Mouse (Mus musculus) stomach, embryonic 15.5 days (tissue): ENCODE measurements around the gene Defb6. TPM values are rescaled to one million over a fixed set of nuclear protein-coding genes. Genes with fewer than 3 reads are reported as not detected.

Experiments used
- ATAC-seq: fragments of 200-750 bp; cut with Nextera tagmentation; 2 replicates; pipeline ENCODE4 v1.8.0; 2017; ENCODE audit warnings: low read depth, moderate number of reproducible peaks, moderate TSS enrichment; ENCODE audit not compliant: insufficient read depth, low FRiP score
- H3K27ac ChIP-seq: fragments of 300-500 bp; sonication (generic); 2 replicates; pipeline ENCODE4 v1.5.1; 2015; ENCODE audit warnings: mild to moderate bottlenecking, inconsistent platforms
- H3K27me3 ChIP-seq: fragments of 300-500 bp; sonication (generic); replicated peaks from 2 replicates; pipeline ENCODE4 v1.6.1; 2015; ENCODE audit warnings: inconsistent platforms
- H3K36me3 ChIP-seq: fragments of 300-500 bp; sonication (generic); 2 replicates; pipeline ENCODE4 v1.6.1; 2015; ENCODE audit warnings: inconsistent platforms
- H3K4me1 ChIP-seq: fragments of 300-500 bp; sonication (generic); 2 replicates; pipeline ENCODE4 v1.6.1; 2015; ENCODE audit warnings: inconsistent platforms
- H3K4me2 ChIP-seq: fragments of 300-500 bp; sonication (generic); 2 replicates; pipeline ENCODE4 v1.6.1; 2015; ENCODE audit warnings: mild to moderate bottlenecking, inconsistent platforms
- H3K4me3 ChIP-seq: fragments of 300-500 bp; sonication (generic); replicated peaks from 2 replicates; pipeline ENCODE4 v1.5.1; 2015; ENCODE audit warnings: inconsistent platforms
- H3K9ac ChIP-seq: fragments of 300-500 bp; sonication (generic); 2 replicates; pipeline ENCODE4 v1.6.1; 2015; ENCODE audit warnings: inconsistent platforms
- H3K9me3 ChIP-seq: fragments of 300-500 bp; sonication (generic); 2 replicates; pipeline ENCODE4 v1.6.1; 2016; ENCODE audit warnings: inconsistent platforms
- WGBS: fragments of 180-500 bp; shearing (Covaris S2); methylation state at CpG from one replicate; pipeline ENCODE4 v1.1.7; 2015; 5-methylcytosine and 5-hydroxymethylcytosine counted together
- polyA plus RNA-seq: library from polyadenylated mRNA; unstranded; fragments of >200 nt; fragmentation: Nextera tagmentation; extraction: Ambion mirVana; gene quantifications from 2 replicates; pipeline ENCODE4 v1.2.1, GENCODE M21; 2015

Gene Defb6
- polyA plus RNA-seq, result not detected in 2 replicates

DNA sequence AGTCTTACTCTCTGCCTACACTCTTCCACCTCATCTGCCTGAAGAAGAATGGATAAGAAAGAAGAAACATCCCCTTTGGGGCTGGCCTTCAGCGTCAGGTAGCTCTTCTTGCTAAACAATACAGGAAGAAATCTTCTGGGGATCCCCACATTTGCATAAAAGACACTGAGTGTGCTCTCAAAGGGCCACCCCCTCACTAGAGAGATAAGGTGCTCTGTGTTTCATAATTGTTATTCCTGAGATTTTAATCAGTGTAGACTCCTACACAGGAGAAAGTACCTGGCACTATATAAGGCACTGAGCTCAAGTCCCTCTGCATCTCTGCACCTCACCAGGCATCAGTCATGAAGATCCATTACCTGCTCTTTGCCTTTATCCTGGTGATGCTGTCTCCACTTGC lies at the start of gene Defb6:
Gene Defb6 (plus strand): TSS at position 318 of the 400 bp plus-strand sequence.
- WGBS, result 64% methylated on average over 1 of the region's 1 CpGs

DNA sequence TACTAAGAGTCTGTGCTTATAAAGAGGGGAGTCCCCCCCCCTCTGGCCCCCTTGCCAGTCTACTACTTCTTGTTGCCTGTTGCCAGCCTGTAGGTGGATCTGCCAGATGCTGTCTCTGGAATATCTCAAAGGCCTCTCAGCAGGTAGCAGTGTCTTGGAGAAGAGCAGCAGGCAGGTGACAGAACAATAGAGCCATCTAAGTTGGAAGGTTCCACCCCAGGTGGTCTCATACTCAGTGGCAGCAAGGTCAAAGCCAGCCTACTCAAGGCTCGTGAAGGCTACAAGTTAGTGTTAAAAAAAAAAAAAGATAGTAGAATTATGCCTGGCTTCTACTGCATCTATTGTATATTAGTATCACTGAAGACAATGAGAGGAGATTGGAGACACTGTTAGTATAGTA lies 12.8 kb downstream of the Defb6 start:
- ATAC-seq, result no peak
- no peaks in the 10 kb centered on the region for H3K27me3 ChIP-seq
- H3K36me3 ChIP-seq, result no peaks in the 10 kb centered on the region
- no peak overlapping the region for H3K9ac ChIP-seq
- no peaks in the 10 kb centered on the region for H3K9me3 ChIP-seq
- 75% methylated on average over 1 of the region's 1 CpGs for WGBS
- no peaks in the 10 kb centered on the region for H3K4me1 ChIP-seq
- no peak overlapping the region for H3K4me3 ChIP-seq
- no peak overlapping the region for H3K27ac ChIP-seq
- no peak overlapping the region for H3K4me2 ChIP-seq

More for the DNA sequence above, at the start of gene Defb6:
- no peak within 1 kb of the TSS for H3K9ac ChIP-seq
- no peaks in the 10 kb centered on the region for H3K4me1 ChIP-seq
- no peaks in the 10 kb centered on the region for H3K27me3 ChIP-seq
- H3K4me3 ChIP-seq, result no peak within 1 kb of the TSS
- no peak for ATAC-seq
- H3K36me3 ChIP-seq, result no peaks in the 10 kb centered on the region
- no peaks in the 10 kb centered on the region for H3K9me3 ChIP-seq
- H3K27ac ChIP-seq, result no peak within 1 kb of the TSS
- H3K4me2 ChIP-seq, result no peak within 1 kb of the TSS

DNA sequence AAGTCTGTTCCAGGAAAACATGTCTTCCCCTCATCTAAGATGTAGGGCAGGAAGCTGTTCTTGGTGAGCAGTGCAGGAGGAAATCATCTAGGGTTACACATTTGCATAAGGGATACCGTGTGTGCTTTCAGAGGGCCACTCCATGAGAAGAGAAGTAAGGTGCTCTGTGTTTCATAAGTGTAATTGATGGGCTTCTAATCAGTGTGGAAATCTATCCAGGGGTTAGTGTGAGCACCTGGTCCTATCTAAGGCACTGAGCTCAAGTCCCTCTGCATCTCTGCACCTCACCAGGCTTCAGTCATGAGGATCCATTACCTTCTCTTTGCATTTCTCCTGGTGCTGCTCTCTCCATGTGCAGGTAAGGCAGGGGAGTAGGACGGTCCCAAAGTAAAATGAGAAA lies 14.3 kb downstream of the Defb6 start, which contains the start of gene Defb46:
Gene Defb46 (plus strand): TSS at position 301 of the 400 bp plus-strand sequence.
- no peak for ATAC-seq
- 78% methylated on average over 2 of the region's 2 CpGs for WGBS

DNA sequence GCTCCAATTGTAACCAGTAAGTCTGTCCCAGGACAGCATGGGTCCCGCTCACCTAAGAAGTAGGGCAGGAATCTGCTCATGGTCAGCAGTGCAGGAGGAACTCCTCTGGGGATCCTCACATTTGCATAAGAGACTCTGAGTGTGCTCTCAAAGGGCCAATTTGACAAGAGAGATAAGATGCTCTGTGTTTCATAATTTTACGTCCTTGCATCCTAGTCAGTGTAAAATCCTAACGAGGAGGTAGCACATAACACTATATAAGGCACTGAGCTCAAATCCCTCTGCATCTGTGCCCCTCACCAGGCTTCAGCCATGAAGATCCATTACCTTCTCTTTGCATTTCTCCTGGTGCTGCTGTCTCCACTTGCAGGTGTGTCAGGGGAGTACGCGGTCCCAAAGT lies 22.0 kb downstream of the Defb6 start, which contains the start of gene Defb5:
Gene Defb5 (plus strand): TSS at position 301 of the 400 bp plus-strand sequence.
- Histone ChIP-seq H3K9me3 (no peaks in the 10 kb centered on the region), H3K36me3 (no peaks in the 10 kb centered on the region), H3K9ac (no peak within 1 kb of the TSS), H3K27me3 (no peaks in the 10 kb centered on the region), H3K27ac (no peak within 1 kb of the TSS), H3K4me2 (no peak within 1 kb of the TSS), H3K4me3 (no peak within 1 kb of the TSS), H3K4me1 (no peaks in the 10 kb centered on the region)
- 89% methylated on average over 5 of the region's 5 CpGs for WGBS
- ATAC-seq, result no peak

More for the DNA sequence above, 14.3 kb downstream of the Defb6 start, which contains the start of gene Defb46:
- no peaks in the 10 kb centered on the region for H3K36me3 ChIP-seq
- no peak within 1 kb of the TSS for H3K9ac ChIP-seq
- no peaks in the 10 kb centered on the region for H3K4me1 ChIP-seq
- no peaks in the 10 kb centered on the region for H3K9me3 ChIP-seq
- H3K4me3 ChIP-seq, result no peak within 1 kb of the TSS
- no peak within 1 kb of the TSS for H3K4me2 ChIP-seq
- H3K27ac ChIP-seq, result no peak within 1 kb of the TSS
- H3K27me3 ChIP-seq, result no peaks in the 10 kb centered on the region

DNA sequence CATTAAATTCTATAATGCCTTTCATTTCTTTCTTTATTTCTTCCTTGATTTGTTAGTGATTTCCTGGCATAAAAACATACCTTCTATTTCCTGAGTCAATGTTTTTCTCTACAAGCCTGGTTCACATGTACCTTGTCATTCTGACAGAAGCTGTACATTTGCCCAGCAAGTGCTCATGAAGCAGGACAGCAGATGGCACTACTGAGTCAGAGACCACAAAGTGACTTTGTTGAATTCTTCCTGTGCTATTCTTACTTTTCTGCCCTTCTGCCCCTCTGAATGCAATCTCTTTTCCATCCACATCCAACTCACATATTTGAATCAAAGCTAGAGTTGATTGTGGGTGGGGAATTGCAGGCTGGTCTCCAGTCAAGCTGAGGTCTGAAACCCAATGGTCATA lies 32.9 kb downstream of the Defb6 start:
- Histone ChIP-seq H3K9me3 (no peaks in the 10 kb centered on the region), H3K9ac (no peak overlapping the region), H3K4me2 (no peak overlapping the region), H3K4me3 (no peak overlapping the region), H3K36me3 (no peaks in the 10 kb centered on the region), H3K27ac (no peak overlapping the region), H3K4me1 (no peaks in the 10 kb centered on the region), H3K27me3 (no peaks in the 10 kb centered on the region)
- no peak for ATAC-seq

DNA sequence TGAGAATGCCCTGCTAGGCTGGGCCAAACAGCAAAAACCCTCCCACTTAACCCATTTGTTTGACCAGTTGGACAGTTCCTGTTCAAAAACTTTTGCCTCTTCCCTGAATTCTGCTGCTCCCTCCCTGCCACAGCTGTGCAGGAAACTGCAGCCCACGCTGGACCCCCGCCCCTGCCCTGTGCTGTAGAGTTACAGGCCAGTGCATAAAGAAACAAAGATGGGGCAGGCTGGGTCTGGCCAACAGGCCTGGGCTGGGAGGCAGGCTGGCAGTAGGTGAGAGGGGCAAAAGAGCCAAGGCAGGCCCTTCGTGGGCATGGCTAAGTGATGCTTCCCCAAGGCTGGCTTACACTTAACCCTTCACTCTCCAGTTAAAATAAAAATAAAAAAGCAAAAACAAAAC lies 34.4 kb downstream of the Defb6 start:
- no peak overlapping the region for H3K27ac ChIP-seq
- no peaks in the 10 kb centered on the region for H3K9me3 ChIP-seq
- no peak overlapping the region for H3K4me3 ChIP-seq
- no peak overlapping the region for H3K4me2 ChIP-seq
- ATAC-seq, result no peak
- no peaks in the 10 kb centered on the region for H3K4me1 ChIP-seq
- no peaks in the 10 kb centered on the region for H3K27me3 ChIP-seq
- no peaks in the 10 kb centered on the region for H3K36me3 ChIP-seq
- H3K9ac ChIP-seq, result no peak overlapping the region
- WGBS, result 43% methylated on average over 3 of the region's 3 CpGs

Other genes with a start within 250 kb of the Defb6 start
- not detected in 2 replicates for gene Defb40, start 247.2 kb upstream of the Defb6 start, polyA plus RNA-seq
- 1.1 TPM in 1 of 2 replicates, not detected in the other for gene Defb37, start 234.4 kb upstream of the Defb6 start, polyA plus RNA-seq
- not detected in 2 replicates for gene Defb38, start 198.9 kb upstream of the Defb6 start, polyA plus RNA-seq
- gene Defb39, start 160.7 kb upstream of the Defb6 start, polyA plus RNA-seq, result not detected in 2 replicates
- gene Defb12, start 110.6 kb upstream of the Defb6 start, polyA plus RNA-seq, result not detected in 2 replicates
- not detected in 2 replicates for gene Defb34, start 101.7 kb upstream of the Defb6 start, polyA plus RNA-seq
- gene Gm45826, start 84.7 kb upstream of the Defb6 start, polyA plus RNA-seq, result not detected in 2 replicates
- 2.6 TPM in 1 of 2 replicates, not detected in the other for gene Defb14, start 31.1 kb upstream of the Defb6 start, polyA plus RNA-seq
- not detected in 2 replicates for gene Defb4, start 26.8 kb upstream of the Defb6 start, polyA plus RNA-seq
- not detected in 2 replicates for gene Defb46, start 14.4 kb downstream of the Defb6 start, polyA plus RNA-seq
- not detected in 2 replicates for gene Defb5, start 22.1 kb downstream of the Defb6 start, polyA plus RNA-seq
- not detected in 2 replicates for gene Defb3, start 67.9 kb downstream of the Defb6 start, polyA plus RNA-seq
- gene Defb8, start 222.1 kb downstream of the Defb6 start, polyA plus RNA-seq, result not detected in 2 replicates